Mouse (Mus musculus) bone marrow, adult 2 months (tissue): Measurements from ENCODE around the gene Nxn.

ENCODE experiments used
- CTCF ChIP-seq: fragments of 200-500 bp; IDR thresholded peaks from 2 replicates; pipeline ENCODE4 v1.5.1; 2011; ENCODE audit warnings: low read length, control low read depth; ENCODE audit not compliant: control insufficient read depth, insufficient read depth
- POLR2A ChIP-seq: fragments of 200-500 bp; IDR thresholded peaks from 2 replicates; pipeline ENCODE4 v1.6.1; 2011; ENCODE audit warnings: low read depth, mild to moderate bottlenecking, control low read depth, low read length, borderline replicate concordance; ENCODE audit not compliant: control insufficient read depth

DNA sequence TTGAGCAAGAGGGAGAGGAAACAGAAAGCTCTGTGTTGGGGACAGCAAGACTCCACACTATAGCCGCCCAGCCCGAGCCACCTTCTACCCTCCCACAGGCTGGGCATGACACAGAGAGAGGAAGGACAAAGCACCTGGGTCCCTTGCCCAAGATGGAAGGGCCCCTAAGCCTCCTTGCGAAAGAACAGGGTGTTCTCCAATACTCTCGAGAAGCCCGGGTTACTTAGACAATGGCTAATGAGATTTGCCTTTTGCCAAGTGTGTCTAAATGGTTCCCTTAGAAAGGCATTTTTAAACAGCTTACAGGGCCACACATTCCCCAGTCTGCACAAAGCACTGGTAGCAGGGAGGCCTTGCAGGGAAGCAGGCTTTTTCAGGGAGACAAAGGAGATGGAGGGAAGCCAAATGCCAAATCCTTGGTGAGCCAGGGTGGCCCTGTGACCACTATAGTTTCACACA, 130.9 kb downstream of the Nxn start:
- TF ChIP-seq CTCF (no peak), POLR2A (no peak)
